Mouse (Mus musculus) forebrain, embryonic 15.5 days (tissue): ENCODE measurements at regions not wholly inside any gene's neighbourhood (a gene's known extent, or its start where the extent isn't known, plus 50 kb on each side); places are given as distances from the start of the nearest gene placed in this dataset.

Source experiments
- ATAC-seq: fragments of 200-750 bp; cut with Nextera tagmentation; replicated peaks from 2 replicates; pipeline ENCODE4 v1.8.0; 2017; ENCODE audit warnings: mild to moderate bottlenecking, moderate TSS enrichment, moderate library complexity
- H3K27ac ChIP-seq: fragments of 300-500 bp; sonication (generic); replicated peaks from 2 replicates; pipeline ENCODE4 v1.5.1; 2015; ENCODE audit warnings: mild to moderate bottlenecking, inconsistent platforms
- H3K27me3 ChIP-seq: fragments of 300-500 bp; sonication (generic); 2 replicates; pipeline ENCODE4 v1.6.1; 2015; ENCODE audit warnings: inconsistent platforms
- H3K36me3 ChIP-seq: fragments of 300-500 bp; sonication (generic); 2 replicates; pipeline ENCODE4 v1.6.1; 2015; ENCODE audit warnings: mild to moderate bottlenecking, inconsistent platforms
- H3K4me1 ChIP-seq: fragments of 300-500 bp; sonication (generic); 2 replicates; pipeline ENCODE4 v1.6.1; 2015; ENCODE audit warnings: inconsistent platforms
- H3K4me2 ChIP-seq: fragments of 300-500 bp; sonication (generic); replicated peaks from 2 replicates; pipeline ENCODE4 v1.6.1; 2015; ENCODE audit warnings: mild to moderate bottlenecking, inconsistent platforms
- H3K4me3 ChIP-seq: fragments of 300-500 bp; sonication (generic); 2 replicates; pipeline ENCODE4 v1.5.1; 2015; ENCODE audit warnings: mild to moderate bottlenecking, inconsistent platforms
- H3K9ac ChIP-seq: fragments of 300-500 bp; sonication (generic); replicated peaks from 2 replicates; pipeline ENCODE4 v1.6.1; 2015; ENCODE audit warnings: mild to moderate bottlenecking, inconsistent platforms
- H3K9me3 ChIP-seq: fragments of 300-500 bp; sonication (generic); 2 replicates; pipeline ENCODE4 v1.6.1; 2016; ENCODE audit warnings: inconsistent platforms
- WGBS: fragments of 180-500 bp; shearing (Covaris S2); methylation state at CpG from one replicate; pipeline ENCODE4 v1.1.7; 2015; ENCODE audit warnings: mixed read lengths; 5-methylcytosine and 5-hydroxymethylcytosine counted together

GRCm38 (mm10) chr4:51448978-51449377 is 232.5 kb downstream of the Cylc2 start:
- no peak overlapping the region for H3K9ac ChIP-seq
- no peaks in the 10 kb centered on the region for H3K9me3 ChIP-seq
- H3K36me3 ChIP-seq, result no peaks in the 10 kb centered on the region
- peak; percentile 64; the same call in 1 of the 2 replicates for ATAC-seq
- no peak overlapping the region for H3K4me2 ChIP-seq
- H3K4me3 ChIP-seq, result no peak overlapping the region
- H3K4me1 ChIP-seq, result no peaks in the 10 kb centered on the region
- 39% methylated on average over 3 of the region's 3 CpGs for WGBS
- H3K27me3 ChIP-seq, result no peaks in the 10 kb centered on the region
- no peak overlapping the region for H3K27ac ChIP-seq
